Mouse (Mus musculus) heart, postnatal 0 days (tissue): ENCODE measurements at regions not wholly inside any gene's neighbourhood (a gene's known extent, or its start where the extent isn't known, plus 50 kb on each side); places are given as distances from the start of the nearest gene placed in this dataset.
"Not testable (repeated sequence)": the region's sequence is repeated elsewhere in the genome, so short reads cannot be mapped to it uniquely, and the experiment has no call there.

Experiments used
- CTCF ChIP-seq: IDR thresholded peaks from 2 replicates; pipeline ENCODE4 v1.5.1; 2016; ENCODE audit warnings: antibody characterized with exemption, control low read depth, low read depth
- EP300 ChIP-seq: IDR thresholded peaks from 2 replicates; pipeline ENCODE4 v1.6.1; 2016; ENCODE audit warnings: antibody characterized with exemption, low read depth

- TF ChIP-seq CTCF, EP300: not testable (repeated sequence)
These were observed 175.2 kb downstream of the Diras2 start for GRCm38 (mm10) chr13:52355921-52356320.
